Mouse (Mus musculus): ENCODE measurements around the gene Rpl18.

GRCm38 (mm10) chr7:45717918-45718297, 2.7 kb downstream of the Rpl18 start, which contains the start of gene Sphk2:
- TF ChIP-seq CHD2 (IDR thresholded peaks at IDR 0.05; ENCODE audit: low read depth, low read length), result no peak
- TF ChIP-seq ZNF384 (IDR thresholded peaks at IDR 0.05; ENCODE audit: low read depth, low read length), result no peak
- TF ChIP-seq ZC3H11A (IDR thresholded peaks at IDR 0.05; ENCODE audit: borderline replicate concordance, low read depth, low read length), result 0 out of 2 replicates have a peak, but pooled peaks have one; percentile 16
